Mouse (Mus musculus): ENCODE measurements at regions not wholly inside any gene's neighbourhood (a gene's known extent, or its start where the extent isn't known, plus 50 kb on each side); places are given as distances from the start of the nearest gene placed in this dataset.

DNA sequence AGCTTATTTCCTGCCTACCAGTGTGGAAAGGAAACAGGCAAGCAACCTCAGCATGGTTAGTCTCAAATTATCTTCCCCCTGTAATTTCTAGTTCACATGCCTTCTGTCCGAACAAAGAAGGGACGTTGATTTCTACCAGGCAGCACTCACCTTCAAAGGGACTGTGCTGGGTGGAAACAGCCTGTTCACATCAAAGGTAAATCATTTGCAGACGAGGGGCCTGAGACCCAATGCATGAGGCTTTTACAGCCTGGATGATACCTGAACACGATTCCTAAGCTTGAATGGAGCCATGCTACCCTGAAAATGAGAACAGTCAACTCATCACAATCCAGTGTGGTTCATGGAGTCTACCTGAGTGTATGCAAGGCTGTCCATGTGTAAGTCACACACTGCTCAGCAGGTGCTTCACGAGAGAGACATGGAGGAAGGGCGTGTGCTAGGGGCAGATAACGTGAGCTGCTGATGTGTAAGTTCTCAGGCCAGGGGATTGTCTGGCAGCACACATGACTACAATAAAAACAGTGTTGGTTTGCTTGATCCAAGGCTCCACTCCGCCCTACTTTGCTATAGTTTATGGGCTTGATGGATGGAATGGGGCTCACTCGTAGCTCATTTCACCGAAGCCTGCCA lies 411.9 kb downstream of the Med10 start:
- Histone ChIP-seq H3K27me3 (ENCODE audit: control insufficient read depth, insufficient read depth, low read length, poor library complexity, severe bottlenecking) (no peaks in the 10 kb centered on the region), H3K4me3 (ENCODE audit: low read depth, low read length) (no peak overlapping the region), H3K9me3 (replicated peaks; ENCODE audit: control insufficient read depth, insufficient read depth, low read length, poor library complexity, severe bottlenecking) (no peaks in the 10 kb centered on the region), H3K36me3 (ENCODE audit: control insufficient read depth, insufficient read depth, low read length, poor library complexity, severe bottlenecking) (no peaks in the 10 kb centered on the region), H3K4me1 (ENCODE audit: control insufficient read depth, insufficient read depth, low read length) (no peaks in the 10 kb centered on the region), H3K9ac (ENCODE audit: low read depth, poor library complexity, severe bottlenecking) (no peak overlapping the region), H3K27ac (ENCODE audit: insufficient read depth, low read length) (no peak overlapping the region)
- no peak for TF ChIP-seq EP300 (IDR thresholded peaks at IDR 0.05; ENCODE audit: insufficient read depth, low read depth, low read length)

DNA sequence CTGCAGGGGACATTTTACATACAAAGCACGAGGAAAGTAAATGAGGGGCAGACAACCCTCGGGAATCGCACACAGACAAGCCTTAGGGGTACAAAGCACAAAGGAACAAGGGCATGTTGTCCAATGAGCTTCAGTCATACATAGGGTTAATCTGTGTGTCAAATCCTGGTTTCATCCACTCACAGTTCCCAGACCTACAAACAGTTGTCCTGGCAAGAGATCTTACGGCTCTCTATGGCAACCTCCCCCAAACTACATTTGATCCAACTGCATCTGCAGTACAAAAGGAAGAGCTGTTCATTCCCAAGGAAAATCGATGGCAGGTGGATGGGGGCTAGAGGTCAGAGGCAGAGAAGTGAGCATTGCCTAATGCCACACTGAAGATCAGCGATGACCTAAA lies 413.9 kb downstream of the Med10 start:
- Histone ChIP-seq H3K36me3 (ENCODE audit: control insufficient read depth, insufficient read depth, low read length, poor library complexity, severe bottlenecking) (no peaks in the 10 kb centered on the region), H3K9me3 (replicated peaks; ENCODE audit: control insufficient read depth, insufficient read depth, low read length, poor library complexity, severe bottlenecking) (no peaks in the 10 kb centered on the region), H3K27ac (ENCODE audit: insufficient read depth, low read length) (no peak overlapping the region), H3K9ac (ENCODE audit: low read depth, poor library complexity, severe bottlenecking) (no peak overlapping the region), H3K4me1 (ENCODE audit: control insufficient read depth, insufficient read depth, low read length) (no peaks in the 10 kb centered on the region), H3K4me3 (ENCODE audit: low read depth, low read length) (no peak overlapping the region), H3K27me3 (ENCODE audit: control insufficient read depth, insufficient read depth, low read length, poor library complexity, severe bottlenecking) (no peaks in the 10 kb centered on the region)
- no peak for TF ChIP-seq CTCF (IDR thresholded peaks at IDR 0.05; ENCODE audit: low read depth, low read length)
- no peak for TF ChIP-seq EP300 (IDR thresholded peaks at IDR 0.05; ENCODE audit: insufficient read depth, low read depth, low read length)
- no peak for TF ChIP-seq POLR2A (IDR thresholded peaks at IDR 0.05; ENCODE audit: insufficient read depth, low read length)

- no peak overlapping the region for H3K9ac ChIP-seq (ENCODE audit: low read depth, poor library complexity, severe bottlenecking)
- TF ChIP-seq EP300 (IDR thresholded peaks at IDR 0.05; ENCODE audit: insufficient read depth, low read depth, low read length) (no peak), POLR2A (IDR thresholded peaks at IDR 0.05; ENCODE audit: insufficient read depth, low read length) (no peak), CTCF (IDR thresholded peaks at IDR 0.05; ENCODE audit: low read depth, low read length) (no peak)
- H3K36me3 ChIP-seq (ENCODE audit: control insufficient read depth, insufficient read depth, low read length, poor library complexity, severe bottlenecking), result no peaks in the 10 kb centered on the region
- no peaks in the 10 kb centered on the region for H3K27me3 ChIP-seq (ENCODE audit: control insufficient read depth, insufficient read depth, low read length, poor library complexity, severe bottlenecking)
- H3K27ac ChIP-seq (ENCODE audit: insufficient read depth, low read length), result no peak overlapping the region
- no peak overlapping the region for H3K4me3 ChIP-seq (ENCODE audit: low read depth, low read length)
- no peaks in the 10 kb centered on the region for H3K4me1 ChIP-seq (ENCODE audit: control insufficient read depth, insufficient read depth, low read length)
- H3K9me3 ChIP-seq (replicated peaks; ENCODE audit: control insufficient read depth, insufficient read depth, low read length, poor library complexity, severe bottlenecking), result no peaks in the 10 kb centered on the region
Measured at GRCm38 (mm10) chr13:70217429-70218133, 415.4 kb downstream of the Med10 start.

DNA sequence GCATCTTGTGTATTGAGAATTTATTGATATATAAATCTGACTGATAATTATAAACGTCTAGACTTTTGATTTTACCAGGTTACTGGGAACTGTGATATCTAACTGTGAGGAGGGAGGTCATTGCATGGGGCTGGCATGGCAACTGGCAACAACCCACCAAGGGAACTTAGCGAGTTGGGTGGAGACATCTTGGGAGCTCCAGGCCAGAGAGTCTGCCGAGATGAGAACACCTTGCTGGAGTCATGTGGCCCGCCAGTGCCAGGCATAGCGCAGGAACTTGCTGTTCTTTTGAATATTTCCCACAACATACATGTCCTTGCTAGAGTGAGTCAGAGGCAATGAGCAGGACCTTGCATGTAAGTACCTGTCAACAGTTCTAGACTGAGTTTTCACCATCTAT lies 413.9 kb downstream of the Ice1 start:
- Histone ChIP-seq H3K4me3 (ENCODE audit: low read depth, low read length) (no peak overlapping the region), H3K9ac (ENCODE audit: low read depth, poor library complexity, severe bottlenecking) (no peak overlapping the region), H3K4me1 (ENCODE audit: control insufficient read depth, insufficient read depth, low read length) (no peaks in the 10 kb centered on the region), H3K36me3 (ENCODE audit: control insufficient read depth, insufficient read depth, low read length, poor library complexity, severe bottlenecking) (no peaks in the 10 kb centered on the region), H3K9me3 (replicated peaks; ENCODE audit: control insufficient read depth, insufficient read depth, low read length, poor library complexity, severe bottlenecking) (no peaks in the 10 kb centered on the region), H3K27ac (ENCODE audit: insufficient read depth, low read length) (no peak overlapping the region), H3K27me3 (ENCODE audit: control insufficient read depth, insufficient read depth, low read length, poor library complexity, severe bottlenecking) (no peaks in the 10 kb centered on the region)
- TF ChIP-seq CTCF (IDR thresholded peaks at IDR 0.05; ENCODE audit: low read depth, low read length) (no peak), EP300 (IDR thresholded peaks at IDR 0.05; ENCODE audit: insufficient read depth, low read depth, low read length) (no peak), POLR2A (IDR thresholded peaks at IDR 0.05; ENCODE audit: insufficient read depth, low read length) (no peak)

- Histone ChIP-seq H3K9me3 (replicated peaks; ENCODE audit: control insufficient read depth, insufficient read depth, low read length, poor library complexity, severe bottlenecking) (no peaks in the 10 kb centered on the region), H3K27ac (ENCODE audit: insufficient read depth, low read length) (no peak overlapping the region)
Measured at GRCm38 (mm10) chr13:70227167-70227566, 410.3 kb downstream of the Ice1 start.

More at GRCm38 (mm10) chr13:70227167-70227566, 410.3 kb downstream of the Ice1 start:
- Histone ChIP-seq H3K4me1 (ENCODE audit: control insufficient read depth, insufficient read depth, low read length) (no peaks in the 10 kb centered on the region), H3K36me3 (ENCODE audit: control insufficient read depth, insufficient read depth, low read length, poor library complexity, severe bottlenecking) (no peaks in the 10 kb centered on the region), H3K4me3 (ENCODE audit: low read depth, low read length) (no peak overlapping the region), H3K27me3 (ENCODE audit: control insufficient read depth, insufficient read depth, low read length, poor library complexity, severe bottlenecking) (no peaks in the 10 kb centered on the region), H3K9ac (ENCODE audit: low read depth, poor library complexity, severe bottlenecking) (no peak overlapping the region)
- TF ChIP-seq CTCF (IDR thresholded peaks at IDR 0.05; ENCODE audit: low read depth, low read length) (no peak), POLR2A (IDR thresholded peaks at IDR 0.05; ENCODE audit: insufficient read depth, low read length) (no peak)

Measured in ES-Bruce4 (cell line).